Mouse (Mus musculus) heart, embryonic 11.5 days (tissue): ENCODE results near the gene Slc9a1. TPM values are rescaled to one million over a fixed set of nuclear protein-coding genes. Genes with fewer than 3 reads are reported as not detected.
A peak's percentile ranks its signal among the peaks of the same experiment; 100 is the strongest.

Experiments
- ATAC-seq: fragments of 200-750 bp; cut with Nextera tagmentation; replicated peaks from 2 replicates; pipeline ENCODE4 v1.8.0; 2017; ENCODE audit warnings: moderate library complexity; ENCODE audit not compliant: insufficient number of reproducible peaks, low FRiP score, low TSS enrichment
- H3K27ac ChIP-seq: fragments of 300-500 bp; sonication (generic); 2 replicates; pipeline ENCODE4 v1.5.1; 2014; ENCODE audit warnings: mild to moderate bottlenecking, low read depth, low read length
- H3K27me3 ChIP-seq: fragments of 300-500 bp; sonication (generic); 2 replicates; pipeline ENCODE4 v1.6.1; 2014; ENCODE audit warnings: mild to moderate bottlenecking, low read length, mixed read lengths; ENCODE audit not compliant: control insufficient read depth, insufficient read depth
- H3K36me3 ChIP-seq: fragments of 300-500 bp; sonication (generic); 2 replicates; pipeline ENCODE4 v1.6.1; 2014; ENCODE audit warnings: mild to moderate bottlenecking, low read length, moderate library complexity, mixed read lengths; ENCODE audit not compliant: control insufficient read depth, insufficient read depth
- H3K4me1 ChIP-seq: fragments of 300-500 bp; sonication (generic); 2 replicates; pipeline ENCODE4 v1.6.1; 2014; ENCODE audit warnings: low read length; ENCODE audit not compliant: control insufficient read depth, insufficient read depth
- H3K4me2 ChIP-seq: fragments of 300-500 bp; sonication (generic); 2 replicates; pipeline ENCODE4 v1.6.1; 2014; ENCODE audit warnings: mild to moderate bottlenecking, moderate library complexity
- H3K4me3 ChIP-seq: fragments of 300-500 bp; sonication (generic); 2 replicates; pipeline ENCODE4 v1.5.1; 2014; ENCODE audit warnings: low read depth, low read length
- H3K9ac ChIP-seq: fragments of 300-500 bp; sonication (generic); 2 replicates; pipeline ENCODE4 v1.6.1; 2014; ENCODE audit warnings: mild to moderate bottlenecking, low read depth, low read length, moderate library complexity
- H3K9me3 ChIP-seq: fragments of 300-500 bp; sonication (generic); replicated peaks from 2 replicates; pipeline ENCODE4 v1.6.1; 2016; ENCODE audit warnings: low read length; ENCODE audit not compliant: control insufficient read depth
- WGBS: fragments of 180-500 bp; shearing (Covaris S2); extraction: QIAGEN DNeasy Blood & Tissue Kit; methylation state at CpG from one replicate; pipeline ENCODE4 v1.1.7; 2014; ENCODE audit not compliant: insufficient replicate concordance; 5-methylcytosine and 5-hydroxymethylcytosine counted together
- polyA plus RNA-seq: library from polyadenylated mRNA; unstranded; fragments of >200 nt; fragmentation: Nextera tagmentation; extraction: Ambion mirVana; gene quantifications from 2 replicates; pipeline ENCODE4 v1.2.1, GENCODE M21; 2014

Slc9a1 gene
- polyA plus RNA-seq, 1 experiment from 2014 or later, result 4.8 TPM

- H3K4me1 ChIP-seq, result peaks cover 75% of the 10 kb centered on the region
- H3K27me3 ChIP-seq, result no peaks in the 10 kb centered on the region
- no peak overlapping the region for H3K4me2 ChIP-seq
- ATAC-seq, result no peak
- no peaks in the 10 kb centered on the region for H3K36me3 ChIP-seq
- no peak overlapping the region for H3K27ac ChIP-seq
- H3K9ac ChIP-seq, result peak overlapping the region; percentile 28; the same call in 1 of the 2 replicates
- H3K4me3 ChIP-seq, result no peak overlapping the region
- no peaks in the 10 kb centered on the region for H3K9me3 ChIP-seq
- WGBS, result 59% methylated on average over 4 of the region's 4 CpGs
Measured at GRCm38 (mm10) chr4:133394981-133395573, 25.6 kb downstream of the Slc9a1 start.

GRCm38 (mm10) chr4:133396079-133396478, 26.6 kb downstream of the Slc9a1 start:
- H3K4me1 ChIP-seq, result peaks cover 69% of the 10 kb centered on the region
- no peaks in the 10 kb centered on the region for H3K9me3 ChIP-seq
- WGBS, result 57% methylated on average over 2 of the region's 2 CpGs
- no peaks in the 10 kb centered on the region for H3K27me3 ChIP-seq
- H3K27ac ChIP-seq, result peak overlapping the region; percentile 11; the same call in 1 of the 2 replicates
- ATAC-seq, result no peak
- peak overlapping the region; percentile 7; the same call in 1 of the 2 replicates for H3K9ac ChIP-seq
- no peak overlapping the region for H3K4me3 ChIP-seq
- no peaks in the 10 kb centered on the region for H3K36me3 ChIP-seq
- H3K4me2 ChIP-seq, result no peak overlapping the region

- no peak overlapping the region for H3K4me3 ChIP-seq
- peaks cover 68% of the 10 kb centered on the region for H3K4me1 ChIP-seq
- H3K4me2 ChIP-seq, result no peak overlapping the region
- H3K27me3 ChIP-seq, result no peaks in the 10 kb centered on the region
- 49% methylated on average over 5 of the region's 5 CpGs for WGBS
- H3K9me3 ChIP-seq, result no peaks in the 10 kb centered on the region
- H3K9ac ChIP-seq, result peak overlapping the region; percentile 52; the same call in 1 of the 2 replicates
- H3K36me3 ChIP-seq, result no peaks in the 10 kb centered on the region
- ATAC-seq, result no peak
- peak overlapping the region; percentile 70; the same call in 1 of the 2 replicates for H3K27ac ChIP-seq
Measured at GRCm38 (mm10) chr4:133397299-133397698, 27.8 kb downstream of the Slc9a1 start.

GRCm38 (mm10) chr4:133397961-133398360, 28.5 kb downstream of the Slc9a1 start:
- H3K4me2 ChIP-seq, result no peak overlapping the region; the same call in 1 of the 2 replicates
- H3K4me3 ChIP-seq, result no peak overlapping the region
- no peak for ATAC-seq
- H3K9ac ChIP-seq, result peak overlapping the region; percentile 52; the same call in 1 of the 2 replicates
- no peaks in the 10 kb centered on the region for H3K27me3 ChIP-seq
- no peaks in the 10 kb centered on the region for H3K36me3 ChIP-seq
- H3K4me1 ChIP-seq, result peaks cover 71% of the 10 kb centered on the region
- H3K9me3 ChIP-seq, result no peaks in the 10 kb centered on the region
- peak overlapping the region; percentile 70 for H3K27ac ChIP-seq
- WGBS, result 64% methylated on average over 8 of the region's 8 CpGs

- ATAC-seq, result no peak
- 70% methylated on average over 5 of the region's 5 CpGs for WGBS
- Histone ChIP-seq H3K36me3 (no peaks in the 10 kb centered on the region), H3K4me2 (no peak overlapping the region), H3K9ac (no peak overlapping the region), H3K4me3 (no peak overlapping the region), H3K9me3 (no peaks in the 10 kb centered on the region), H3K27ac (no peak overlapping the region), H3K4me1 (peaks cover 71% of the 10 kb centered on the region), H3K27me3 (no peaks in the 10 kb centered on the region)
Measured at GRCm38 (mm10) chr4:133398619-133399018, 29.1 kb downstream of the Slc9a1 start.

GRCm38 (mm10) chr4:133399509-133399908, 30.0 kb downstream of the Slc9a1 start:
- H3K27me3 ChIP-seq, result no peaks in the 10 kb centered on the region
- H3K4me3 ChIP-seq, result no peak overlapping the region
- no peak for ATAC-seq
- H3K9me3 ChIP-seq, result no peaks in the 10 kb centered on the region
- H3K27ac ChIP-seq, result peak overlapping the region; percentile 68; the same call in 1 of the 2 replicates
- no peaks in the 10 kb centered on the region for H3K36me3 ChIP-seq
- H3K4me1 ChIP-seq, result peaks cover 67% of the 10 kb centered on the region
- 78% methylated on average over 6 of the region's 6 CpGs for WGBS
- H3K9ac ChIP-seq, result peak overlapping the region; percentile 39; the same call in 1 of the 2 replicates
- H3K4me2 ChIP-seq, result no peak overlapping the region

- Histone ChIP-seq H3K4me2 (no peak overlapping the region), H3K9ac (peak overlapping the region; percentile 39; the same call in 1 of the 2 replicates), H3K4me3 (no peak overlapping the region), H3K4me1 (peaks cover 61% of the 10 kb centered on the region), H3K36me3 (no peaks in the 10 kb centered on the region), H3K9me3 (no peaks in the 10 kb centered on the region), H3K27ac (peak overlapping the region; percentile 68), H3K27me3 (no peaks in the 10 kb centered on the region)
- WGBS, result 45% methylated on average over 7 of the region's 7 CpGs
- ATAC-seq, result no peak
Measured at GRCm38 (mm10) chr4:133400098-133400497, 30.6 kb downstream of the Slc9a1 start.

GRCm38 (mm10) chr4:133402011-133402410, 32.5 kb downstream of the Slc9a1 start:
- H3K36me3 ChIP-seq, result no peaks in the 10 kb centered on the region
- 36% methylated on average over 13 of the region's 13 CpGs for WGBS
- H3K4me1 ChIP-seq, result peaks cover 60% of the 10 kb centered on the region
- no peak for ATAC-seq
- no peaks in the 10 kb centered on the region for H3K27me3 ChIP-seq
- H3K27ac ChIP-seq, result peak overlapping the region; percentile 41; the same call in 1 of the 2 replicates
- no peak overlapping the region for H3K4me3 ChIP-seq
- H3K9me3 ChIP-seq, result no peaks in the 10 kb centered on the region
- 0 out of 2 replicates have a peak overlapping the region, but pooled peaks have one; percentile 28 for H3K9ac ChIP-seq
- no peak overlapping the region for H3K4me2 ChIP-seq
